Mouse (Mus musculus) bone marrow, adult 2 months (tissue): Measurements from ENCODE around the gene Glmn.

ENCODE experiments used
- CTCF ChIP-seq: fragments of 200-500 bp; IDR thresholded peaks from 2 replicates; pipeline ENCODE4 v1.5.1; 2011; ENCODE audit warnings: low read length, control low read depth; ENCODE audit not compliant: control insufficient read depth, insufficient read depth
- POLR2A ChIP-seq: fragments of 200-500 bp; IDR thresholded peaks from 2 replicates; pipeline ENCODE4 v1.6.1; 2011; ENCODE audit warnings: low read depth, mild to moderate bottlenecking, control low read depth, low read length, borderline replicate concordance; ENCODE audit not compliant: control insufficient read depth

DNA sequence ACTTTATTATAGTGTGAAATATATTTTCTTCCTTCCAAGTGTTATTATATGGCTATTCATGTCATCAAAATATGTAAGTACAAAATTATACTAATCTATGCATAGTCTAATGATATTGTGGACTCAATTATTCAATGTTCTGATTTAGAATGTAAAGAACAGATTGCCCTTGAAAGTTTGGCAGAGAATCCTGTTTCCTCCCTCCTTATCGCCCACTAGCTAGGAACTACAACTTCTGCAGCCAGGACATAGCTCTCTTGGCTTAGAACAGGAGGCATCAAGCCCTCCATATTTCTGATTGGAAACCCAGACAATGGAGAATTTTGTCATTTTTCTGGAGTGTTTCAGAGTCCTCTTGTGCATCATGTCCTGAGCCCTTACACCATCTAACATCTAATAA, 96.9 kb downstream of the Glmn start:
- TF ChIP-seq POLR2A: no peak
- TF ChIP-seq CTCF: no peak
